Mouse (Mus musculus) hindbrain, embryonic 10.5 days (tissue): ENCODE data around the gene Eif3i. TPM values are rescaled to one million over a fixed set of nuclear protein-coding genes. Genes with fewer than 3 reads are reported as not detected.
"Not testable (repeated sequence)": the region's sequence is repeated elsewhere in the genome, so short reads cannot be mapped to it uniquely, and the experiment has no call there.

Experiments
- DNase-seq: peaks from one replicate; pipeline ENCODE4 v3.0.0-alpha.2; 2017; ENCODE audit warnings: low spot score
- H3K27ac ChIP-seq: fragments of 300-500 bp; sonication (generic); 2 replicates; pipeline ENCODE4 v1.5.1; 2016; ENCODE audit warnings: mild to moderate bottlenecking, moderate library complexity
- H3K27me3 ChIP-seq: fragments of 300-500 bp; sonication (generic); 2 replicates; pipeline ENCODE4 v1.6.1; 2016; ENCODE audit warnings: mild to moderate bottlenecking; ENCODE audit not compliant: poor library complexity, insufficient read depth, severe bottlenecking
- H3K36me3 ChIP-seq: fragments of 300-500 bp; sonication (generic); 2 replicates; pipeline ENCODE4 v1.6.1; 2016; ENCODE audit warnings: mild to moderate bottlenecking, moderate library complexity
- H3K4me1 ChIP-seq: fragments of 300-500 bp; sonication (generic); replicated peaks from 2 replicates; pipeline ENCODE4 v1.6.1; 2016; ENCODE audit warnings: mild to moderate bottlenecking
- H3K4me3 ChIP-seq: fragments of 300-500 bp; sonication (generic); 2 replicates; pipeline ENCODE4 v1.5.1; 2016; ENCODE audit warnings: mild to moderate bottlenecking, moderate library complexity
- H3K9me3 ChIP-seq: fragments of 300-500 bp; sonication (generic); 2 replicates; pipeline ENCODE4 v1.6.1; 2016; ENCODE audit warnings: mild to moderate bottlenecking, moderate library complexity
- WGBS: fragments of 180-500 bp; shearing (Covaris S2); methylation state at CpG from one replicate; pipeline ENCODE4 v1.1.7; 2016; 5-methylcytosine and 5-hydroxymethylcytosine counted together
- polyA plus RNA-seq: library from polyadenylated mRNA; unstranded; fragments of >200 nt; fragmentation: Nextera tagmentation; extraction: Ambion mirVana; gene quantifications from 2 replicates; pipeline ENCODE4 v1.2.1, GENCODE M21; 2016

The Eif3i gene
- polyA plus RNA-seq, 1 experiment from 2014 or later, result 268 TPM

- H3K27me3 ChIP-seq, result 0 out of 2 replicates have a peak, but pooled peaks cover 6% of the 10 kb centered on the region
- DNase-seq, result no peak
- WGBS, result 86% methylated on average over 5 of the region's 5 CpGs
- peaks cover 21% of the 10 kb centered on the region for H3K4me1 ChIP-seq
- H3K4me3 ChIP-seq, result no peak overlapping the region
- no peaks in the 10 kb centered on the region for H3K9me3 ChIP-seq
- no peaks in the 10 kb centered on the region for H3K36me3 ChIP-seq
- no peak overlapping the region for H3K27ac ChIP-seq
These were observed 39.3 kb downstream of the Eif3i start for GRCm38 (mm10) chr4:129561184-129561583.

- H3K36me3 ChIP-seq, result no peaks in the 10 kb centered on the region
- H3K9me3 ChIP-seq, result no peaks in the 10 kb centered on the region
- H3K27ac ChIP-seq, result no peak overlapping the region
- 81% methylated on average over 12 of the region's 12 CpGs for WGBS
- no peak overlapping the region for H3K4me3 ChIP-seq
- DNase-seq, result no peak
- H3K4me1 ChIP-seq, result peaks cover 24% of the 10 kb centered on the region
- 0 out of 2 replicates have a peak, but pooled peaks cover 19% of the 10 kb centered on the region for H3K27me3 ChIP-seq
These were observed 42.0 kb downstream of the Eif3i start for GRCm38 (mm10) chr4:129558321-129558955.

DNA sequence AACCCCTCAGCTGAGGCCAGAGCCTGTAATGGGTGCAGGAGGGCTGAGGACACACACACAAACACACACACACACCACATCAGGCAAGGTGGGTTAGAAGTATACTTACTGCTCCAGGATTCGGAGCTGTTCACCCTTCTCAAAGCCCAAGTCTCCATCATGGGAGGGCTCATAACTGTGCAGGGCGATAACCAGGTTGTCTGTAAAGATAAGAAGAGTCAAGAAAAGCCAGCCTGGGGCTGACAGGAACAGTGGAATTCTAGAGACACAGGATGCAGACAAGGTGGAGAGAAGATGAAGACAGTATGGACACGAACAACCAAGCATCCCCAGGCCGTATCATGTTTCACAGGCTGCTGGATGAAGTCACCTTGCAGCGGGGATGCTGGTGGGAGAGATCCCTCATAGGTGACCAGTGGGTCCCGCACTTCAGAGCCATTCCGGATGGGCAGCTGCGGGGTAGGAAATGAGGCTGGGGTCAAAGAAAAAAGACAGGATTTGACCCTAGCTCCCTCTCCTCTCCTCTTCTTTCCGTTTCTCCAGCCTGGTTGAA lies 43.1 kb downstream of the Eif3i start:
- no peak for DNase-seq
- WGBS, result 80% methylated on average over 9 of the region's 9 CpGs
- peak overlapping the region; percentile 81 for H3K27ac ChIP-seq
- H3K27me3 ChIP-seq, result 0 out of 2 replicates have a peak, but pooled peaks cover 19% of the 10 kb centered on the region
- H3K9me3 ChIP-seq, result no peaks in the 10 kb centered on the region
- H3K4me1 ChIP-seq, result peaks cover 21% of the 10 kb centered on the region
- peak overlapping the region; percentile 54; the same call in 1 of the 2 replicates for H3K4me3 ChIP-seq
- no peaks in the 10 kb centered on the region for H3K36me3 ChIP-seq

DNA sequence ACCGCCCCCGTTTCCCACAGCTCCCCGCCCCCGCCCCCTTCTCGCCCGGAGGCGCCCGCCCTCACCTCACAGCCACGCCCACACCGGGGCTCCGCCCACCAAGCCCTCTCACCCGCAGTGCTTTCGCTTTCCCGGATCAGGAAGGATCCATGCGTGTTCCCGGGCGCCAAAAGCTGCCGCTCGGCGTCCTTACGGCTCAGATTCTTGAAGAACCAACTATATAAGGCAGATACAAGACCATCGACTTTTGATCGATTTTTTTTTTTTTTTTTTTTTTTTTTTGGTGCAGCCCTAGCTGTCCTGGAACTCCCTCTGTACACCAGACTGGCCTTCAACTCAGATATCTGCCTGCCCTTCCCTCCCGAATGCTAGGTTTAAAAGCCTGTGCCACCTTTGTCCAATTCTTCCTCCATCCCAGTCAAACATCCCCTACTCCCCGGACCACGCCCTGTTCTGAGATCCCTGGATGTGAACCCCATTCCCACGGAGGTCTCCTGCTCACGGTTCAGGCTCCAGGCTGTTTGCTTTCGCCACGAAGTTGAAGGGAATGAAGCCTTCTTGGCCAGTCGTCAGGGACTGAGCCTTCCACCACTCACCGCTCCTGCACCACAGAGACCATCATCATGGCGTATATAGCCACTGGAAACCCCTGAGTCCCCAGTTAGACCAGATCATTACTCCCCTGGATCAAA lies 43.8 kb downstream of the Eif3i start:
- H3K9me3 ChIP-seq, result no peaks in the 10 kb centered on the region
- peak; percentile 91 for DNase-seq
- no peaks in the 10 kb centered on the region for H3K36me3 ChIP-seq
- H3K27ac ChIP-seq, result peak overlapping the region; percentile 81
- 0 out of 2 replicates have a peak, but pooled peaks cover 19% of the 10 kb centered on the region for H3K27me3 ChIP-seq
- peaks cover 21% of the 10 kb centered on the region for H3K4me1 ChIP-seq
- 9% methylated on average over 33 of the region's 33 CpGs for WGBS
- peak overlapping the region; percentile 54 for H3K4me3 ChIP-seq

GRCm38 (mm10) chr4:129555862-129556531 lies 44.5 kb downstream of the Eif3i start:
- Histone ChIP-seq H3K36me3 (no peaks in the 10 kb centered on the region), H3K4me3 (peak overlapping the region; percentile 54), H3K27ac (peak overlapping the region; percentile 81), H3K27me3 (0 out of 2 replicates have a peak, but pooled peaks cover 19% of the 10 kb centered on the region), H3K4me1 (peaks cover 21% of the 10 kb centered on the region), H3K9me3 (no peaks in the 10 kb centered on the region)
- under 1% methylated on average over 24 of the region's 24 CpGs for WGBS
- DNase-seq, result no peak

DNA sequence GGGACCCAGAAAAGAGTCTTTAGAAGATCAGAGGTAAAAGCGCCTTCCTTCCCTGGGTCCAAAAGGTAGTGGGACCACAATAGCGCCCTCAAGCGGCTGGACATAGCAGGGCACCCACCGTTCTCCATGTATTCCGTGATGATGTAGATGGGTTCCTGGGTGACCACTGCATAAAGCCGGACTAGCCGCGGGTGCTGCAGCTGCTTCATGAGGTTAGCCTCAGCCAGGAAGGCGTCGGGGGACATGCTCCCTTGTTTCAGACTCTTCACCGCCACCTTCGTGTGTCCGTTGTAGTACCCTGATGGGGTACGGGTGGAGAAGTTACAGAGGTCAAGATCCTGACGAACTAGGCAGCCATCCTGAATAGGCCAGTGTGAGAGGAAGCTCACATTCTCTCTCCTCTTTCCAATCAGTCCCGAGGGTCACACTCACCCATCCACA lies 45.0 kb downstream of the Eif3i start:
- 4% methylated on average over 16 of the region's 16 CpGs for WGBS

GRCm38 (mm10) chr4:129554512-129554911 lies 45.9 kb downstream of the Eif3i start:
- not testable (repeated sequence) for H3K9me3 ChIP-seq, DNase-seq, H3K27ac ChIP-seq, H3K36me3 ChIP-seq, H3K4me3 ChIP-seq
- 0 out of 2 replicates have a peak, but pooled peaks cover 19% of the 10 kb centered on the region for H3K27me3 ChIP-seq
- WGBS, result 87% methylated on average over 6 of the region's 6 CpGs
- peaks cover 28% of the 10 kb centered on the region for H3K4me1 ChIP-seq

More for the DNA sequence above, 45.0 kb downstream of the Eif3i start:
- peak; percentile 64 for DNase-seq
- H3K9me3 ChIP-seq, result no peaks in the 10 kb centered on the region
- 0 out of 2 replicates have a peak, but pooled peaks cover 19% of the 10 kb centered on the region for H3K27me3 ChIP-seq
- H3K4me3 ChIP-seq, result peak overlapping the region; percentile 54
- no peaks in the 10 kb centered on the region for H3K36me3 ChIP-seq
- H3K27ac ChIP-seq, result peak overlapping the region; percentile 81
- H3K4me1 ChIP-seq, result peaks cover 22% of the 10 kb centered on the region

GRCm38 (mm10) chr4:129550295-129550694 lies 50.2 kb downstream of the Eif3i start:
- H3K4me3 ChIP-seq, result no peak overlapping the region
- H3K9me3 ChIP-seq, result no peaks in the 10 kb centered on the region
- H3K4me1 ChIP-seq, result peaks cover 8% of the 10 kb centered on the region
- peaks cover 3% of the 10 kb centered on the region; the same call in 1 of the 2 replicates for H3K36me3 ChIP-seq
- no peak overlapping the region for H3K27ac ChIP-seq
- 0 out of 2 replicates have a peak, but pooled peaks cover 5% of the 10 kb centered on the region for H3K27me3 ChIP-seq
- WGBS, result 57% methylated on average over 1 of the region's 1 CpGs
- peak; percentile 7 for DNase-seq

DNA sequence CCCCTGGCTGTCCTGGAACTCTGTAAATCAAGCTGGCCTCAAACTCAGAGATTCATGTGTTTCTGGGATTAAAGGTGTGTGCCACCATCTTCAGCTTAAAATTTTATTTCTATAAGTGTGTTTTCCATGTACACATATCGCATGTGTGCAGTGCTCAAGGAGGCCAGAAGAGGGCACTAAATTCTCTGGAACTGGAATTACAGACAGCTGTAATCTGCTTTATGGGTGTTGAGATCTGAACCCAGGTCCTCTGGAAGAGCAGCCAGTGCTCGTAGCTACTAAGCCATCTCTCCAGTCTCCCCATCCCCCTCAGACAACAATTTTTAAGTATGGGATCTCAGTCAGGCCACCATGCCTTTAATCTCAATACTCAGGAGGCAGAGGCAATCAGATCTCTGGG lies 51.1 kb downstream of the Eif3i start:
- H3K4me1 ChIP-seq, result peaks cover 7% of the 10 kb centered on the region
- H3K4me3 ChIP-seq, result no peak overlapping the region

GRCm38 (mm10) chr4:129547631-129548030 lies 52.8 kb downstream of the Eif3i start:
- H3K36me3 ChIP-seq, H3K9me3 ChIP-seq, DNase-seq, H3K27me3 ChIP-seq, H3K4me3 ChIP-seq, H3K27ac ChIP-seq: not testable (repeated sequence)
- H3K4me1 ChIP-seq, result peaks cover 11% of the 10 kb centered on the region
- 90% methylated on average over 4 of the region's 4 CpGs for WGBS

More for the DNA sequence above, 51.1 kb downstream of the Eif3i start:
- H3K27me3 ChIP-seq, result no peaks in the 10 kb centered on the region
- no peaks in the 10 kb centered on the region for H3K9me3 ChIP-seq
- H3K36me3 ChIP-seq, result peaks cover 3% of the 10 kb centered on the region; the same call in 1 of the 2 replicates
- H3K27ac ChIP-seq, result no peak overlapping the region
- WGBS, result 91% methylated on average over 2 of the region's 2 CpGs
- no peak for DNase-seq

- no peaks in the 10 kb centered on the region for H3K27me3 ChIP-seq
- WGBS, result 88% methylated on average over 4 of the region's 4 CpGs
- H3K36me3 ChIP-seq, result peaks cover 24% of the 10 kb centered on the region
- no peak overlapping the region for H3K27ac ChIP-seq
- no peak for DNase-seq
- H3K4me3 ChIP-seq, result no peak overlapping the region
- peaks cover 27% of the 10 kb centered on the region for H3K4me1 ChIP-seq
- H3K9me3 ChIP-seq, result no peaks in the 10 kb centered on the region
These were observed 56.3 kb downstream of the Eif3i start for GRCm38 (mm10) chr4:129544106-129544505.

DNA sequence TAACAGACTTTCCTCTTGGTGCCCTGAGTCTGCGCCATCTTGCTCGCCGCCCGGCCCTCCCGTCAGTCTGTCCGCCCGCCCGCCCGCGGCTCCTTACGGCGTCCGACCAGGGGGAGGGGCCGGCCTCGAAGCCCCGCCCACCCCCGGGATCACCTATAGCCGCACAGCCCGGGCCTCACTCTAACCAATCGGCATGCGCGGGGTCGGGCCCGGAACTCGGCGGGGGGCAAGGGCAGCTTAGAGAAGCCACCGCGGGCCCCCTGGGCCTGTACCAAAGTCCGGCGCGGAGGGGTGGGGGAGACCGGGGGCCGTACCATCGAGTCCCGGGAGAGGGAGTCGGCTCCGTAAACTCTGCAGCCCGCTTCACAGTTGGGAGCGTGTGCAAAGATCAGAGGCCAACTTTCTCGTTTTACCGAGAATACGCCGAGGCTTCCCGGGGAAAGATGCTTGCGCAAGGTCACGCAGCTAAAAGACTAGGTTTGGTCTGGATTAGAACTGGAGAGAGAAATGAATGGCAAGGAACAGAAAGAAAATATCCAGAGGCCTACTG lies 57.8 kb downstream of the Eif3i start, which contains the start of gene Hdac1:
Hdac1 (minus strand) TSS at position 122 of the 550 bp plus-strand sequence.
- Histone ChIP-seq H3K4me1 (peaks cover 27% of the 10 kb centered on the region), H3K4me3 (peak within 1 kb of the TSS; percentile 90), H3K27me3 (no peaks in the 10 kb centered on the region), H3K36me3 (peaks cover 35% of the 10 kb centered on the region), H3K27ac (peak within 1 kb of the TSS; percentile 98), H3K9me3 (no peaks in the 10 kb centered on the region)
- peak; percentile 99 for DNase-seq
- 1% methylated on average over 46 of the region's 46 CpGs for WGBS
